Mouse (Mus musculus) gastrocnemius, postnatal 36 days (tissue): ENCODE measurements around the gene Ptgr2. TPM values are rescaled to one million over a fixed set of nuclear protein-coding genes. Genes with fewer than 3 reads are reported as not detected.
"Not testable (repeated sequence)": the region's sequence is repeated elsewhere in the genome, so short reads cannot be mapped to it uniquely, and the experiment has no call there.

ENCODE experiments used
- DNase-seq, 2 experiments: peaks; one replicate each; pipeline ENCODE4 v3.0.0; 2022
- intact Hi-C: fragments of 180-260 bp; cut with DNase I; formaldehyde crosslinking; loops from one replicate; pipeline ENCODE4 v1.15.1; 2025
- total RNA-seq, 2 experiments: library from RNA; stranded (reverse); gene quantifications; 2 replicates each; pipeline ENCODE4 v1.2.3; 2021

Gene Ptgr2
- total RNA-seq, 2 experiments from 2014 or later = 61.1 to 67.9 TPM

GRCm38 (mm10) chr12:84299265-84299664 is 14.2 kb downstream of the Ptgr2 start:
- intact Hi-C loops = no loop called here
- no peak for DNase-seq

GRCm38 (mm10) chr12:84304101-84304500 is 19.1 kb downstream of the Ptgr2 start:
- DNase-seq = no peak
- intact Hi-C loops = no loop called here

- DNase-seq = no peak
- intact Hi-C loops = no loop called here
Observed at GRCm38 (mm10) chr12:84304554-84304953, 19.5 kb downstream of the Ptgr2 start.

DNA sequence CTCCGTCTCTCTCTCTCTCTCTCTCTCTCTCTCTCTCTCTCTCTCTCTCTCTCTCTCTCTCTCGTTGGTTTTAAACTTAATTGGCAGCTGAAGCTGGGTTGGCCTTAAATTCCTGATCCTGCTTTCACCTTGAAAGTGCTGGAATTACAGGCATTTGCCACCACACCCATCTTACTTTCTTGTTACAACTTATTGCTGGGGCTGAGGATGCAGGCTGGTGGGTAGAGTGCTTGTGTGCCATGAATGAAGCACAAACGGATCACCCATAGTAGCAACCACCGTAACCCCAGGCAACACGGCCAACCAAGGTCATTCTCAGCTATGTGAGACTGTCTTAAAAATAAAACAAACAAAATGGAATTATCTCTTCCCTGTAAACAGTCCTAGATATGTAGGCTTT is 26.3 kb downstream of the Ptgr2 start:
- intact Hi-C loops = no loop called here
- DNase-seq = no peak

- intact Hi-C loops = no loop called here
- DNase-seq = no peak
Observed at GRCm38 (mm10) chr12:84316006-84316405, 31.0 kb downstream of the Ptgr2 start.

DNA sequence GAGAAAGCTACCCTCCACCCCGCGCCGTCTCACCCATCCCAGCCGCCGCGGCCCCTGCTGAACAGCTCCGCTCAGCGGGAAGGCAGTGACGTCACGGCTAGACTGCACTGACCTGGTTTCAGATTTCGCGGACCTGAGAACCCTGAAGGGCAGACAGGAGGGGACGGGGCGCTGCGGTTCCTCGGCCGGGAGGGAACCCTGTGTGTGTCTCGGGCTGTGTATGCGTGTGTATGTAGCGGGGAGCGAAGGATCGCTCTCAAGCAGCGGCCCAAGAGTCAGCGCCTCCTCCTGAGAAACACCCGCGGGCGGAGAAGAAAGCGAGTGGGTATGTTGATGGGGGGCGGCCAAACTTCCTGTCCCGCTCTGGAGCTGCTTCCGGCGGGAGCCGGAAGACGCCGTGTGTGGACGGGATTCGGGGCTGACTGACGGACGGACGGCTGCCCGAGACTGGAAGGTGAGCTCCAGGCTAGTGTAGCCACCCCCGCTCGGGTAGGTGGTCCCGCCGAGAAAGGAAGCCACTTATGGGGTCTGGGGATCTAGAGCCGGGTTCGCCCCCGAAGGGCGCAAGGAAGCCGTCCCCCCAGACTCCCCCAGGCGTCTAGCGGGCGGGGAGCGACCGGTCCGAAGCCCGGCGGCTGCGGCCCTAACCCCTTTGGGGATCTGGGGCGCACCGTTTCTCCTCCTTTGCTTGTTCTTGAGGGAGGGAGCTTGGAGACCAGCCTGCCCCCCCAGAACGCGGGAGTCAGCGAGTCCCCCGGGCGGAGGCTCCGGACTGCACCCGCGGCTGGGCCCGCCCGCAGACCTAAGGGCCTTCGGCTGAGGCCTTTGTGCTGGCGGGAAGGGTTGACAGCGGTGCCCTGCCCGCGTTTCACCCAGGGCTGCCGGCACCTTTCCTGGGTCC is 31.9 kb downstream of the Ptgr2 start, which contains the start of gene Zfp410:
Zfp410 (plus strand) TSS at position 132 of the 901 bp plus-strand sequence.
- intact Hi-C loops = no loop called here
- peak; percentile 78 to 81 for DNase-seq

GRCm38 (mm10) chr12:84327111-84327512 is 42.1 kb downstream of the Ptgr2 start:
- intact Hi-C loops = no loop called here
- DNase-seq = no peak

- intact Hi-C loops = no loop called here
- no peak for DNase-seq
Observed at GRCm38 (mm10) chr12:84336963-84337625, 52.1 kb downstream of the Ptgr2 start.

DNA sequence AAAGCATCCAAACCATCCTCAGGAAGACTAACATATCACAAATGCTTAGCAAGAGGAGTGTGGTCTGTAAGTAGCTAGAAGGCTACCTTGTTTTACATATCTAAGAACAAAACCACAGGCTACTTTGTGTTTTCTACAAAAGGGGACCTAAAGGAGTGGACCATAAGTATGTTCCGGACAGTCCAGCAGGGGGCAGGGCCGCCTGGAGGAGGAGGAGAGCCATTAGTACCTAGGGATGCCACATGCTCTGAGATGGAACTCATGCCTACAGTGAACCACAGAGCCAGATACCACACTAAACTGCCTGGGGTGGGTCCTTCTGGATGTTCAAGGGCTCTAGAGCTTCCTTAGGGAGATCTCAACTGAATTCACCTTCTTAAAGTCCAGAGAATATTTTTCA is 62.2 kb downstream of the Ptgr2 start:
- no peak for DNase-seq
- intact Hi-C loops = no loop called here

DNA sequence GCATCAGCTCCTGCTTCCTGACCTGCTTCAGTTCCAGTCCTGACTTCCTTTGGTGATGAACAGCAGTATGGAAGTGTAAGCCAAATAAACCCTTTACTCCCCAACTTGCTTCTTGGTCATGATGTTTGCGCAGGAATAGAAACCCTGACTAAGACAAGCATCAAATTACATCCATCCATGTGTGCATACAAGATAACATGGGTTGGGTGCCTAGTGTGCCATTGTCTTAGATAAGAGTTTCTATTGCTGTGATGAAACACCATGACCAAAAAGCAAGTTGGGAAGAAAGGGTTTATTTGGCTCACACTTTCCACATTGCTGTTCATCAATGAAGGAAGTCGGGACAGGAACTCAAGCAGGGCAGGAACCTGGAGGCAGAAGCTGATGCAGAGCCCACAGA is 73.7 kb downstream of the Ptgr2 start:
- intact Hi-C loops, DNase-seq: not testable (repeated sequence)

DNA sequence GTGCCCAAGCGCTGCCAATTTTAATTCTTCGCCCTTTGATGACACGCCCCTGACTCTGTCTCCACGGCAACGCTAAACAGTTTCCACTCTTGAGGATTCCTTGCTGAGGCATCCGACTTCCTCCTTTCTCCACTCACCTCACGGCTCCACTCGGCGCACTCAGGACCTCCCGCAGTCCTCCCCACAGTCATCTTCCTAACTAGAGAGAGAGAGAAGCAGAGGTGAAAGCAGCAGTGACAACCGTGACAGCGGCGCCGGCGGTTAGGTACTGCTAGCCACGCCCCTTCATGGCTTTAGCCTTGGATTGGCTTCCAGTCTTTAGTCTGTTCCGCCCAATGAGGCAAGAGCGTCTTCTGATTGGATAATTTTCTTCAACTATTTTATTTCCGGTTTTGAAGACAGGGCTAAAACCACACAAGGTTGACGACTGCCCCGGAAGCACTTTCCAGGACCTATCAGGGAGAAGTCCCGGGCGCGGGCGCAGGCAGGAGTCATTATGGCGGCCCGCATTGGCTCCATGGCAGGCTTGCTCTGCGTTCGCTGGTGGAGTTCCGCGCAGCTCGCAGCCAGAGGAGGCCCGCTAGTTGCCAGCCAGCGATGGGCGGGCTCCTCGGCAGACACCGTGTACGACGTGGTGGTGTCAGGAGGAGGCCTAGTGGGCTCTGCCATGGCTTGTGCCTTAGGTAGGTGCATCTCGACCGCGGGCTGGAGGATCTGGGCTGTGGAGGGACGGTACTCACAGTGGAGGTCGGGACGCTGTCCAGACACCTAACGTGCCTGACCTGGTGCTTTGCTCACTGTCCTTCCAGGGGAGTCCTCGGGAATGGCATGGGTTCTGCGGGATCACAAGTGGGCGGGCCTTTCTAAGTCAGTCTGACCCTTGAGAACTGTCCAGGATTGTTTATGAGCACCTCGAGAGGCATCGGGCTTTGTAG is 76.8 kb downstream of the Ptgr2 start, which contains the start of the genes Coq6 and Fam161b:
Coq6 (plus strand) TSS at position 103 of the 935 bp plus-strand sequence.
Fam161b (minus strand) TSS at position 279 of the 935 bp plus-strand sequence.
- intact Hi-C loops = no loop called here
- peak; percentile 82 to 92 for DNase-seq

- no peak for DNase-seq
- intact Hi-C loops = no loop called here
Observed at GRCm38 (mm10) chr12:84362872-84363271, 77.8 kb downstream of the Ptgr2 start.

- intact Hi-C loops = no loop called here
Observed at GRCm38 (mm10) chr12:84364291-84364690, 79.3 kb downstream of the Ptgr2 start.

DNA sequence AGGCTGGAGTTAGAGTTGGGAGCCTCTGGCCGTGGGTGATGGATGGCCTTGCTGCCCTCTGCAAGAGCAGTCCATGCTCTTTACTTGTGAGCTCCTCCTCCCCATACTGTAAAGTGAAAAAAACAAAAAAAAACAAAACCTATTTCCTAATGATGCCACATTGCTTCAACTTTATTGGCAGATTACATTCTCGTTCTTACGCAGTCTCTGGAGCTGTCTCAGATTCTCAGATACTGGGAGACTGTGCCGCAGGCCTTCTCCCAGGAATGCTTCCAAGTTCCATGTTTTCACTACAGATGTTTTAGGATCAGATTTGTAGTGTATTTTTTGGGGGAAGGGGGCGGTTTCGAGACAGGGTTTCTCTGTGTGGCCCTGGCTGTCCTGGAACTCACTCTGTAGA is 80.1 kb downstream of the Ptgr2 start:
- intact Hi-C loops = no loop called here
- no peak for DNase-seq

More at GRCm38 (mm10) chr12:84364291-84364690, 79.3 kb downstream of the Ptgr2 start:
- DNase-seq = no peak

Other genes with a start within 250 kb of the Ptgr2 start
- gene Acot4, start 246.9 kb upstream of the Ptgr2 start, total RNA-seq = under 1 TPM; 0.10 to 0.15 TPM
- gene Gm49366, start 246.3 kb upstream of the Ptgr2 start, total RNA-seq = not detected
- gene Acot3, start 233.1 kb upstream of the Ptgr2 start, total RNA-seq = not detected
- gene Acot5, start 215.9 kb upstream of the Ptgr2 start, total RNA-seq = not detected
- 1 to 10 TPM; 1.4 to 2.2 TPM for gene Acot6, start 184.6 kb upstream of the Ptgr2 start, total RNA-seq
- gene Dnal1, start 170.9 kb upstream of the Ptgr2 start, total RNA-seq = 1 to 10 TPM; 5.9 to 8.1 TPM
- gene Pnma1, start 136.7 kb upstream of the Ptgr2 start, total RNA-seq = under 1 TPM; 0.15 to 0.18 TPM
- 10 to 100 TPM in 1 of 2 experiments, 1 to 10 TPM in 1; 6.5 to 10.4 TPM for gene Elmsan1, start 66.4 kb upstream of the Ptgr2 start, total RNA-seq
- 10 to 100 TPM; 16.5 to 18.2 TPM for gene Zfp410, start 31.6 kb downstream of the Ptgr2 start, total RNA-seq
- 10 to 100 TPM; 24.8 to 25.0 TPM for gene Coq6, start 76.4 kb downstream of the Ptgr2 start, total RNA-seq
- gene Fam161b, start 76.6 kb downstream of the Ptgr2 start, total RNA-seq = 1 to 10 TPM in 1 of 2 experiments, under 1 TPM in 1; 0.54 to 1.1 TPM
- gene Entpd5, start 123.8 kb downstream of the Ptgr2 start, total RNA-seq = 10 to 100 TPM; 10.8 to 13.5 TPM
- gene Bbof1, start 123.8 kb downstream of the Ptgr2 start, total RNA-seq = 1 to 10 TPM; 1.4 to 1.7 TPM
- gene Rnf113a2, start 132.0 kb downstream of the Ptgr2 start, total RNA-seq = 1 to 10 TPM; 5.8 to 6.7 TPM
- 10 to 100 TPM; 70.2 to 91.6 TPM for gene Aldh6a1, start 165.8 kb downstream of the Ptgr2 start, total RNA-seq
- gene Lin52, start 166.2 kb downstream of the Ptgr2 start, total RNA-seq = 10 to 100 TPM in 1 of 2 experiments, 1 to 10 TPM in 1; 6.2 to 10.2 TPM